Mouse (Mus musculus): ENCODE measurements around the gene Pglyrp4. TPM values are rescaled to one million over a fixed set of nuclear protein-coding genes. Genes with fewer than 3 reads are reported as not detected.
A peak's percentile ranks its signal among the peaks of the same experiment; 100 is the strongest.
"Not testable (repeated sequence)": the region's sequence is repeated elsewhere in the genome, so short reads cannot be mapped to it uniquely, and the experiment has no call there.

The Pglyrp4 gene
- polyA plus RNA-seq, 1 experiment: not detected

GRCm38 (mm10) chr3:90702244-90702643, 24.5 kb upstream of the Pglyrp4 start:
- no peak for TF ChIP-seq POLR2A (IDR thresholded peaks at IDR 0.05; ENCODE audit: insufficient read depth, low read length)
- no peak for TF ChIP-seq EP300 (IDR thresholded peaks at IDR 0.05; ENCODE audit: insufficient read depth, low read depth, low read length)
- TF ChIP-seq CTCF (IDR thresholded peaks at IDR 0.05; ENCODE audit: low read depth, low read length): no peak
- no peak overlapping the region for H3K9ac ChIP-seq (ENCODE audit: low read depth, poor library complexity, severe bottlenecking)
- H3K4me1 ChIP-seq (ENCODE audit: control insufficient read depth, insufficient read depth, low read length): no peaks in the 10 kb centered on the region
- no peaks in the 10 kb centered on the region for H3K36me3 ChIP-seq (ENCODE audit: control insufficient read depth, insufficient read depth, low read length, poor library complexity, severe bottlenecking)
- no peaks in the 10 kb centered on the region for H3K27me3 ChIP-seq (ENCODE audit: control insufficient read depth, insufficient read depth, low read length, poor library complexity, severe bottlenecking)
- H3K9me3 ChIP-seq (replicated peaks; ENCODE audit: control insufficient read depth, insufficient read depth, low read length, poor library complexity, severe bottlenecking): no peaks in the 10 kb centered on the region
- no peak overlapping the region for H3K27ac ChIP-seq (ENCODE audit: insufficient read depth, low read length)
- no peak overlapping the region for H3K4me3 ChIP-seq (ENCODE audit: low read depth, low read length)

GRCm38 (mm10) chr3:90708523-90709202, 18.0 kb upstream of the Pglyrp4 start:
- Histone ChIP-seq H3K4me1 (ENCODE audit: control insufficient read depth, insufficient read depth, low read length) (no peaks in the 10 kb centered on the region), H3K4me3 (ENCODE audit: low read depth, low read length) (no peak overlapping the region), H3K36me3 (ENCODE audit: control insufficient read depth, insufficient read depth, low read length, poor library complexity, severe bottlenecking) (no peaks in the 10 kb centered on the region), H3K27ac (ENCODE audit: insufficient read depth, low read length) (no peak overlapping the region), H3K9me3 (replicated peaks; ENCODE audit: control insufficient read depth, insufficient read depth, low read length, poor library complexity, severe bottlenecking) (no peaks in the 10 kb centered on the region), H3K9ac (ENCODE audit: low read depth, poor library complexity, severe bottlenecking) (no peak overlapping the region), H3K27me3 (ENCODE audit: control insufficient read depth, insufficient read depth, low read length, poor library complexity, severe bottlenecking) (no peaks in the 10 kb centered on the region; the same call in 1 of the 2 replicates)
- TF ChIP-seq CTCF (IDR thresholded peaks at IDR 0.05; ENCODE audit: low read depth, low read length): peak; percentile 3
- no peak for TF ChIP-seq EP300 (IDR thresholded peaks at IDR 0.05; ENCODE audit: insufficient read depth, low read depth, low read length)
- no peak for TF ChIP-seq POLR2A (IDR thresholded peaks at IDR 0.05; ENCODE audit: insufficient read depth, low read length)

GRCm38 (mm10) chr3:90709591-90710460, 16.9 kb upstream of the Pglyrp4 start:
- no peaks in the 10 kb centered on the region; the same call in 1 of the 2 replicates for H3K27me3 ChIP-seq (ENCODE audit: control insufficient read depth, insufficient read depth, low read length, poor library complexity, severe bottlenecking)
- no peak overlapping the region for H3K9ac ChIP-seq (ENCODE audit: low read depth, poor library complexity, severe bottlenecking)
- no peak overlapping the region for H3K4me3 ChIP-seq (ENCODE audit: low read depth, low read length)
- TF ChIP-seq CTCF (IDR thresholded peaks at IDR 0.05; ENCODE audit: low read depth, low read length) (peak; percentile 100), POLR2A (IDR thresholded peaks at IDR 0.05; ENCODE audit: insufficient read depth, low read length) (no peak), EP300 (IDR thresholded peaks at IDR 0.05; ENCODE audit: insufficient read depth, low read depth, low read length) (0 out of 2 replicates have a peak, but pooled peaks have one; percentile 19)
- no peak overlapping the region for H3K27ac ChIP-seq (ENCODE audit: insufficient read depth, low read length)
- no peaks in the 10 kb centered on the region for H3K36me3 ChIP-seq (ENCODE audit: control insufficient read depth, insufficient read depth, low read length, poor library complexity, severe bottlenecking)
- H3K4me1 ChIP-seq (ENCODE audit: control insufficient read depth, insufficient read depth, low read length): no peaks in the 10 kb centered on the region
- no peaks in the 10 kb centered on the region for H3K9me3 ChIP-seq (replicated peaks; ENCODE audit: control insufficient read depth, insufficient read depth, low read length, poor library complexity, severe bottlenecking)

GRCm38 (mm10) chr3:90749658-90750057, 23.0 kb downstream of the Pglyrp4 start:
- H3K27ac ChIP-seq (ENCODE audit: insufficient read depth, low read length): no peak overlapping the region
- no peak for TF ChIP-seq EP300 (IDR thresholded peaks at IDR 0.05; ENCODE audit: insufficient read depth, low read depth, low read length)
- H3K36me3 ChIP-seq (ENCODE audit: control insufficient read depth, insufficient read depth, low read length, poor library complexity, severe bottlenecking): no peaks in the 10 kb centered on the region
- H3K4me3 ChIP-seq (ENCODE audit: low read depth, low read length): no peak overlapping the region
- no peaks in the 10 kb centered on the region for H3K9me3 ChIP-seq (replicated peaks; ENCODE audit: control insufficient read depth, insufficient read depth, low read length, poor library complexity, severe bottlenecking)
- H3K27me3 ChIP-seq (ENCODE audit: control insufficient read depth, insufficient read depth, low read length, poor library complexity, severe bottlenecking): no peaks in the 10 kb centered on the region
- no peak overlapping the region for H3K9ac ChIP-seq (ENCODE audit: low read depth, poor library complexity, severe bottlenecking)
- H3K4me1 ChIP-seq (ENCODE audit: control insufficient read depth, insufficient read depth, low read length): no peaks in the 10 kb centered on the region

GRCm38 (mm10) chr3:90777776-90778175, 51.1 kb downstream of the Pglyrp4 start, which contains the start of gene Gm5849:
Gene Gm5849, minus strand, starts transcription at chr3:90777876.
- H3K9me3 ChIP-seq (replicated peaks; ENCODE audit: control insufficient read depth, insufficient read depth, low read length, poor library complexity, severe bottlenecking); H3K27me3 ChIP-seq (ENCODE audit: control insufficient read depth, insufficient read depth, low read length, poor library complexity, severe bottlenecking); H3K27ac ChIP-seq (ENCODE audit: insufficient read depth, low read length); H3K4me3 ChIP-seq (ENCODE audit: low read depth, low read length); H3K4me1 ChIP-seq (ENCODE audit: control insufficient read depth, insufficient read depth, low read length); H3K36me3 ChIP-seq (ENCODE audit: control insufficient read depth, insufficient read depth, low read length, poor library complexity, severe bottlenecking); H3K9ac ChIP-seq (ENCODE audit: low read depth, poor library complexity, severe bottlenecking): not testable (repeated sequence)

Other genes starting within 250 kb of the Pglyrp4 start
- 63.9 and 65.1 TPM in 2 replicates for gene Snapin, start 235.9 kb upstream of the Pglyrp4 start, polyA plus RNA-seq (2011; ENCODE audit: insufficient read depth, insufficient read length, low read depth, missing spikeins)
- gene Chtop, start 217.4 kb upstream of the Pglyrp4 start, polyA plus RNA-seq (2011; ENCODE audit: insufficient read depth, insufficient read length, low read depth, missing spikeins): 124 and 130 TPM in 2 replicates
- 46.3 and 50.4 TPM in 2 replicates for gene S100a1, start 212.5 kb upstream of the Pglyrp4 start, polyA plus RNA-seq (2011; ENCODE audit: insufficient read depth, insufficient read length, low read depth, missing spikeins)
- gene S100a13, start 212.5 kb upstream of the Pglyrp4 start, polyA plus RNA-seq (2011; ENCODE audit: insufficient read depth, insufficient read length, low read depth, missing spikeins): 71.4 and 73.2 TPM in 2 replicates
- 0.88 and 1.9 TPM in 2 replicates for gene S100a14, start 200.1 kb upstream of the Pglyrp4 start, polyA plus RNA-seq (2011; ENCODE audit: insufficient read depth, insufficient read length, low read depth, missing spikeins)
- gene S100a16, start 189.7 kb upstream of the Pglyrp4 start, polyA plus RNA-seq (2011; ENCODE audit: insufficient read depth, insufficient read length, low read depth, missing spikeins): 2.0 and 3.1 TPM in 2 replicates
- gene S100a3, start 166.3 kb upstream of the Pglyrp4 start, polyA plus RNA-seq (2011; ENCODE audit: insufficient read depth, insufficient read length, low read depth, missing spikeins): 1.5 and 2.5 TPM in 2 replicates
- gene S100a2, start 136.7 kb upstream of the Pglyrp4 start, polyA plus RNA-seq (2011; ENCODE audit: insufficient read depth, insufficient read length, low read depth, missing spikeins): not detected in 2 replicates
- 5.1 TPM in 1 of 2 replicates, not detected in the other for gene Gm42674, start 125.0 kb upstream of the Pglyrp4 start, polyA plus RNA-seq (2011; ENCODE audit: insufficient read depth, insufficient read length, low read depth, missing spikeins)
- 11.0 and 15.5 TPM in 2 replicates for gene S100a4, start 123.1 kb upstream of the Pglyrp4 start, polyA plus RNA-seq (2011; ENCODE audit: insufficient read depth, insufficient read length, low read depth, missing spikeins)
- not detected in 2 replicates for gene S100a5, start 118.4 kb upstream of the Pglyrp4 start, polyA plus RNA-seq (2011; ENCODE audit: insufficient read depth, insufficient read length, low read depth, missing spikeins)
- gene S100a6, start 114.0 kb upstream of the Pglyrp4 start, polyA plus RNA-seq (2011; ENCODE audit: insufficient read depth, insufficient read length, low read depth, missing spikeins): 516 and 526 TPM in 2 replicates
- 0.79 TPM in 1 of 2 replicates, not detected in the other for gene S100a7a, start 72.9 kb upstream of the Pglyrp4 start, polyA plus RNA-seq (2011; ENCODE audit: insufficient read depth, insufficient read length, low read depth, missing spikeins)
- gene S100a8, start 57.9 kb upstream of the Pglyrp4 start, polyA plus RNA-seq (2011; ENCODE audit: insufficient read depth, insufficient read length, low read depth, missing spikeins): not detected in 2 replicates
- gene S100a9, start 31.2 kb upstream of the Pglyrp4 start, polyA plus RNA-seq (2011; ENCODE audit: insufficient read depth, insufficient read length, low read depth, missing spikeins): not detected in 2 replicates
- not detected in 2 replicates for gene Gm5849, start 51.0 kb downstream of the Pglyrp4 start, polyA plus RNA-seq (2011; ENCODE audit: insufficient read depth, insufficient read length, low read depth, missing spikeins)

All from ES-Bruce4 (cell line).